Mouse (Mus musculus): ENCODE data around the gene Shf. TPM values are rescaled to one million over a fixed set of nuclear protein-coding genes. Genes with fewer than 3 reads are reported as not detected.

Shf gene
- total and polyA plus RNA-seq, 3 experiments: 1.2 to 2.7 (median 2.0) TPM

DNA sequence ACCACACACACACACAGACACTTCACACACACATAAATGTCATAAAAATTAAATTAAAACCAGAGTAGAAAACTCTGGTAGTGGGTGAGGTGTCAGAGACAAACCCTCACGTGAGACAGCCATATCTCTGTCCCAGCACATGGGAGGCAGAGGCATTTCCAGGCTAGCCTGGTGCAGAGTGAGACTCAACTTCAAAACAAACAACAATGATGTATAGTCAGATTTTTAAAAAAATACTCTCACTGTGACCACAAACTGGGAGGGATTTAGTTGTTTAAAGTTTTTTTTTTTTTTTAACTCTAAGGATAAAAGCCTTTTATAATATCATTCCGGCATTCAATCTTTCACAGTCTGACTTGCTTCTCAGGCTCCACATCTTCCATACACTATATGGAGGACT is 43.6 kb downstream of the Shf start:
- Histone ChIP-seq H3K27ac (ENCODE audit: insufficient read depth, low read depth) (no peak overlapping the region), H3K4me1 (ENCODE audit: control insufficient read depth in 1 of 2, insufficient read depth in 2 of 2) (no peaks in the 10 kb centered on the region), H3K4me3 (replicated peaks in 1 of 3; ENCODE audit: low read depth in 2 of 3, low read length in 2 of 3, poor library complexity in 1 of 3) (no peak overlapping the region), H3K79me2 (replicated peaks; ENCODE audit: control insufficient read depth, extremely low read depth, insufficient read depth, poor library complexity, severe bottlenecking) (no peaks in the 10 kb centered on the region), H3K9ac (ENCODE audit: insufficient read depth, low read depth) (no peak overlapping the region), H3K27me3 (replicated peaks) (no peaks in the 10 kb centered on the region), H3K36me3 (replicated peaks in 1 of 2; ENCODE audit: control insufficient read depth in 1 of 2, insufficient read depth in 1 of 2, low read length in 1 of 2) (no peaks in the 10 kb centered on the region), H3K4me2 (ENCODE audit: insufficient read depth, low read depth, poor library complexity, severe bottlenecking) (no peak overlapping the region), H3K9me3 (replicated peaks; ENCODE audit: low read length) (no peaks in the 10 kb centered on the region)
- no peak for DNase-seq (ENCODE audit: extremely low read depth)
- dilution Hi-C loops (cut with MboI; ENCODE audit: extremely low pct_ligation_motif_present, extremely low pct_unique_long_range_greater_than_20kb, low sequenced_read_pairs) (no loop called here), in situ Hi-C loops (cut with MboI; ENCODE audit: low pct_ligation_motif_present, low pct_unique_long_range_greater_than_20kb, low sequenced_read_pairs) (no loop called here)
- TF ChIP-seq JUN (IDR thresholded peaks at IDR 0.05; ENCODE audit: insufficient read depth, low read depth, low read length) (no peak), PAX5 (IDR thresholded peaks at IDR 0.05; ENCODE audit: low read length) (no peak), NRF1 (IDR thresholded peaks at IDR 0.05; ENCODE audit: low read depth, low read length) (no peak), RCOR1 (conservative IDR thresholded peaks at IDR 0.05; ENCODE audit: low read depth, low read length) (no peak), POLR2AphosphoS2 (IDR thresholded peaks at IDR 0.05; ENCODE audit: low read depth, low read length) (no peak), ZC3H11A (IDR thresholded peaks at IDR 0.05; ENCODE audit: low read depth, low read length) (no peak), SMC3 (IDR thresholded peaks at IDR 0.05; ENCODE audit: low read depth, low read length) (no peak), IRF4 (IDR thresholded peaks at IDR 0.05; ENCODE audit: low read depth, low read length) (no peak), ZKSCAN1 (IDR thresholded peaks at IDR 0.05; ENCODE audit: borderline replicate concordance, low read depth, low read length) (no peak), MYC (IDR thresholded peaks at IDR 0.05; ENCODE audit: low read depth, low read length) (no peak), E2F4 (IDR thresholded peaks at IDR 0.05; ENCODE audit: insufficient replicate concordance, low read depth, low read length) (no peak), MXI1 (IDR thresholded peaks at IDR 0.05; ENCODE audit: low read depth, low read length) (no peak), UBTF (IDR thresholded peaks at IDR 0.05; ENCODE audit: low read depth, low read length) (no peak), BHLHE40 (IDR thresholded peaks at IDR 0.05; ENCODE audit: low read depth, low read length) (no peak), USF1 (IDR thresholded peaks at IDR 0.05; ENCODE audit: low read depth, low read length) (no peak), RAD21 (IDR thresholded peaks at IDR 0.05; ENCODE audit: low read depth, low read length) (no peak), ZMIZ1 (IDR thresholded peaks at IDR 0.05; ENCODE audit: low read depth, low read length) (no peak), JUND (conservative IDR thresholded peaks at IDR 0.05; ENCODE audit: low read depth, low read length) (no peak), CHD2 (IDR thresholded peaks at IDR 0.05; ENCODE audit: low read length) (no peak)

DNA sequence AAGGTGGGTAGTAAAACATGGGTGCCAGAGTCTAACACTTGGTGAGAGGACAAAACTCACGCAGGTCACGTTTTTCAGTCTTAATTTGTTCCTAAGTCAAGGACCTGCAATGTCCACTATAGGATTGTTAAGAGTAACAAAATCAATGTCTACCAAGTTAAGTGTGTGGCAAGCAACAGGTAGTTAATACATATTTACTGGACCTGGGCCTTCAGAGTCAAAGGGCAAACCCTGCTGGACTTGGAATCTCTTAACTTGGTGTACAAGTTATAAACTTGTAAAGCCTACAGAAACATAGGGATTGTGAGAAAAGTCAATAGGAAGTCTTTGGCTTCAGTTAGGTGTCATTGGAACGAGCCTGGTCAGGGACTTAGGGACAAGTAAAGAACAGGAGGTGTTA is 44.4 kb downstream of the Shf start:
- no peaks in the 10 kb centered on the region for H3K79me2 ChIP-seq (replicated peaks; ENCODE audit: control insufficient read depth, extremely low read depth, insufficient read depth, poor library complexity, severe bottlenecking)
- TF ChIP-seq MAX (IDR thresholded peaks at IDR 0.05; ENCODE audit: low read length) (no peak), CHD2 (IDR thresholded peaks at IDR 0.05; ENCODE audit: low read length) (no peak), NRF1 (IDR thresholded peaks at IDR 0.05; ENCODE audit: low read depth, low read length) (no peak), TCF12 (IDR thresholded peaks at IDR 0.05; ENCODE audit: low read depth, low read length) (no peak), UBTF (IDR thresholded peaks at IDR 0.05; ENCODE audit: low read depth, low read length) (no peak), USF2 (conservative IDR thresholded peaks at IDR 0.05; ENCODE audit: low read depth, low read length) (no peak), KAT2A (IDR thresholded peaks at IDR 0.05; ENCODE audit: insufficient replicate concordance, low read length) (no peak), ETS1 (conservative IDR thresholded peaks at IDR 0.05; ENCODE audit: low read depth, low read length) (no peak), JUN (IDR thresholded peaks at IDR 0.05; ENCODE audit: insufficient read depth, low read depth, low read length) (no peak), SIN3A (IDR thresholded peaks at IDR 0.05; ENCODE audit: low read length) (no peak), GABPA (IDR thresholded peaks at IDR 0.05; ENCODE audit: insufficient replicate concordance, low read depth, low read length) (no peak)
- no peaks in the 10 kb centered on the region for H3K4me1 ChIP-seq (ENCODE audit: control insufficient read depth in 1 of 2, insufficient read depth in 2 of 2)
- no peak overlapping the region for H3K9ac ChIP-seq (ENCODE audit: insufficient read depth, low read depth)
- no peak overlapping the region for H3K4me2 ChIP-seq (ENCODE audit: insufficient read depth, low read depth, poor library complexity, severe bottlenecking)
- H3K9me3 ChIP-seq (replicated peaks; ENCODE audit: low read length): no peaks in the 10 kb centered on the region
- H3K4me3 ChIP-seq (replicated peaks in 1 of 3; ENCODE audit: low read depth in 2 of 3, low read length in 2 of 3, poor library complexity in 1 of 3): no peak overlapping the region
- H3K27me3 ChIP-seq (replicated peaks): no peaks in the 10 kb centered on the region
- in situ Hi-C loops (cut with MboI; ENCODE audit: low pct_ligation_motif_present, low pct_unique_long_range_greater_than_20kb, low sequenced_read_pairs) (no loop called here), dilution Hi-C loops (cut with MboI; ENCODE audit: extremely low pct_ligation_motif_present, extremely low pct_unique_long_range_greater_than_20kb, low sequenced_read_pairs) (no loop called here)
- H3K27ac ChIP-seq (ENCODE audit: insufficient read depth, low read depth): no peak overlapping the region
- no peaks in the 10 kb centered on the region for H3K36me3 ChIP-seq (replicated peaks in 1 of 2; ENCODE audit: control insufficient read depth in 1 of 2, insufficient read depth in 1 of 2, low read length in 1 of 2)
- DNase-seq (ENCODE audit: extremely low read depth): no peak

All from CH12.LX (cell line).